ENCODE assay signal across 13 mouse cellular contexts in the genomic region with DNA sequence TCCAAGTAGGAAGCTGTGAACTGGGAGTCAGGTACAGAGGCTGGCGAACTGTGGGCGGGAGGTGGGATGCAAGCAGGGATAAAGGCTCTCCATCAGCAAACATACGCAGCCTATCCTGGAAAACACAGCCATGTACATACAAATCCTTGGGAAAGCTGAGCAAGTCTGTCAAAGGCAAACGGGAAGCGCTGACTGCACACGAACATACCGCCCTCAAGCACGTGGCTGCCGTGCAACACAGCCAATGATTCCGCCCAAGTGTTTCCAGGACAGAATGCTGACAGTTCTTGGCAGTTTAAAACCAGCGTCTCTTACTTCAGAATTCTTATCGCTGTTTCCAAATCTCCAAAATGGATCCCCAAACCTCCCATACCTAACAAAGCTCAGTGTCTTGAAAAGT.
DNase-seq lines count a peak whose midpoint lies in the region; ATAC-seq and TF ChIP-seq lines count a peak whose summit lies in the region.
"Had no signal": no experiment of that assay in that cellular context is flagged by ENCODE, and none has a peak within 500 bp of the region (broad histone marks: within the 10 kb centered on the region; RNA-seq: fewer than 3 reads in every experiment).

No protein-coding gene starts in this region.

- peak overlapping the region; percentile 21; the same call in 1 of the 2 replicates for H3K4me2 ChIP-seq in forebrain, embryonic 13.5 days
- no peak overlapping the region for H3K4me2 ChIP-seq in forebrain, embryonic 11.5 days (ENCODE audit: low read depth, low read length, severe bottlenecking)
- H3K4me2 ChIP-seq in hindbrain, postnatal 0 days (ENCODE audit: low read depth, low read length) = peak overlapping the region; percentile 36; the same call in 1 of the 2 replicates
- H3K4me2 ChIP-seq: embryonic facial prominence, embryonic 15.5 days; limb, embryonic 12.5 days had no signal

- H3K36me3 ChIP-seq in forebrain, embryonic 13.5 days (ENCODE audit: poor library complexity, severe bottlenecking) = peaks cover 13% of the 10 kb centered on the region; the same call in 1 of the 2 replicates
- H3K36me3 ChIP-seq in forebrain, embryonic 11.5 days (ENCODE audit: control insufficient read depth, insufficient read depth, low read length) = no peaks in the 10 kb centered on the region; the same call in 1 of the 2 replicates
- peaks cover 9% of the 10 kb centered on the region; the same call in 1 of the 2 replicates for H3K36me3 ChIP-seq in hindbrain, postnatal 0 days (ENCODE audit: insufficient read depth, low read length)
- H3K36me3 ChIP-seq: embryonic facial prominence, embryonic 15.5 days had no signal

- DNase-seq in forebrain, embryonic 11.5 days (ENCODE audit: low spot score) = no peak
- DNase-seq in lung, postnatal 14 days = peak; percentile 9
- DNase-seq in lung, postnatal 25 days (ENCODE audit: low spot score) = no peak
- no peak for DNase-seq in hindbrain, postnatal 0 days (ENCODE audit: low spot score)
- DNase-seq in gastrocnemius, postnatal 14 days = no peak
- DNase-seq in MN1 (ENCODE audit: low spot score) = no peak

- no peaks in the 10 kb centered on the region for H3K9me3 ChIP-seq in forebrain, embryonic 13.5 days (replicated peaks)
- H3K9me3 ChIP-seq in forebrain, embryonic 11.5 days (ENCODE audit: control insufficient read depth, low read length) = no peaks in the 10 kb centered on the region
- no peaks in the 10 kb centered on the region for H3K9me3 ChIP-seq in hindbrain, postnatal 0 days (ENCODE audit: low read length)
- H3K9me3 ChIP-seq: embryonic facial prominence, embryonic 15.5 days; heart, embryonic 10.5 days; limb, embryonic 12.5 days had no signal

- H3K4me3 ChIP-seq in forebrain, embryonic 13.5 days = no peak overlapping the region
- H3K4me3 ChIP-seq in forebrain, embryonic 11.5 days (ENCODE audit: low read depth, low read length) = no peak overlapping the region
- no peak overlapping the region for H3K4me3 ChIP-seq in hindbrain, postnatal 0 days (ENCODE audit: low read length)
- H3K4me3 ChIP-seq in olfactory bulb, adult 2 months (ENCODE audit: insufficient read depth, low read depth, low read length) = no peak overlapping the region
- H3K4me3 ChIP-seq: embryonic facial prominence, embryonic 15.5 days; heart, embryonic 10.5 days; limb, embryonic 12.5 days had no signal

- H3K9ac ChIP-seq in forebrain, embryonic 13.5 days = no peak overlapping the region
- H3K9ac ChIP-seq in forebrain, embryonic 11.5 days (ENCODE audit: low read length) = no peak overlapping the region
- H3K9ac ChIP-seq in hindbrain, postnatal 0 days (replicated peaks; ENCODE audit: low read length) = no peak overlapping the region
- H3K9ac ChIP-seq: embryonic facial prominence, embryonic 15.5 days; limb, embryonic 12.5 days; liver, postnatal 0 days had no signal

- intact Hi-C loops in gastrocnemius, postnatal 14 days (cut with DNase I; ENCODE audit: low total_unique reads) = loop anchor here (10.0 kb wide), 2 partner anchors 234 to 1394 kb away; no protein-coding TSS in a partner anchor

- TF ChIP-seq POLR2A in olfactory bulb, adult 2 months (IDR thresholded peaks at IDR 0.05; ENCODE audit: insufficient read depth, low read depth, low read length) = no peak

- TF ChIP-seq CTCF in hindbrain, postnatal 0 days (IDR thresholded peaks at IDR 0.05; ENCODE audit: low read depth) = no peak
- no peak for TF ChIP-seq CTCF in olfactory bulb, adult 2 months (IDR thresholded peaks at IDR 0.05; ENCODE audit: insufficient read depth, low read depth, low read length)

- H3K27me3 ChIP-seq in forebrain, embryonic 13.5 days = no peaks in the 10 kb centered on the region
- H3K27me3 ChIP-seq in forebrain, embryonic 11.5 days (ENCODE audit: control insufficient read depth, insufficient read depth, low read length) = no peaks in the 10 kb centered on the region
- no peaks in the 10 kb centered on the region for H3K27me3 ChIP-seq in hindbrain, postnatal 0 days (ENCODE audit: insufficient read depth, low read length)
- H3K27me3 ChIP-seq: embryonic facial prominence, embryonic 15.5 days; limb, embryonic 12.5 days had no signal

- peaks cover 22% of the 10 kb centered on the region for H3K4me1 ChIP-seq in forebrain, embryonic 13.5 days
- peaks cover 11% of the 10 kb centered on the region; the same call in 1 of the 2 replicates for H3K4me1 ChIP-seq in forebrain, embryonic 11.5 days (replicated peaks; ENCODE audit: control insufficient read depth, insufficient read depth, low read length)
- no peaks in the 10 kb centered on the region for H3K4me1 ChIP-seq in hindbrain, postnatal 0 days (ENCODE audit: insufficient read depth, low read length)
- H3K4me1 ChIP-seq in olfactory bulb, adult 2 months (ENCODE audit: control insufficient read depth, insufficient read depth, low read length) = peaks cover 27% of the 10 kb centered on the region
- H3K4me1 ChIP-seq: limb, embryonic 12.5 days had no signal

- H3K27ac ChIP-seq in forebrain, embryonic 13.5 days = 0 out of 2 replicates have a peak overlapping the region, but pooled peaks have one; percentile 14
- no peak overlapping the region for H3K27ac ChIP-seq in forebrain, embryonic 11.5 days (ENCODE audit: low read depth, low read length)
- H3K27ac ChIP-seq in hindbrain, postnatal 0 days = no peak overlapping the region
- peak overlapping the region; percentile 23; the same call in 1 of the 2 replicates for H3K27ac ChIP-seq in olfactory bulb, adult 2 months (ENCODE audit: insufficient read depth, low read depth, low read length)
- H3K27ac ChIP-seq: embryonic facial prominence, embryonic 15.5 days; gastrocnemius, adult 2 months; heart, embryonic 10.5 days; limb, embryonic 12.5 days had no signal

- WGBS in forebrain, embryonic 13.5 days = 77% methylated on average over 12 of the region's 12 CpGs
- WGBS in forebrain, embryonic 11.5 days = 86% methylated on average over 12 of the region's 12 CpGs
- WGBS in hindbrain, postnatal 0 days = 67% methylated on average over 12 of the region's 12 CpGs
- 35% methylated on average over 12 of the region's 12 CpGs for WGBS in olfactory bulb, adult 2 months

- no peak; the same call in 1 of the 2 replicates for ATAC-seq in forebrain, embryonic 13.5 days
- no peak for ATAC-seq in forebrain, embryonic 11.5 days (replicated peaks; ENCODE audit: low FRiP score)
- no peak for ATAC-seq in hindbrain, postnatal 0 days

Comparison
In these comparisons a context has a peak if more than half of its experiments do, and no peak if none do; other contexts are left out.
1. H3K27ac ChIP-seq: peak in forebrain, embryonic 13.5 days (single experiment) and olfactory bulb, adult 2 months (single experiment); none in forebrain, embryonic 11.5 days (single experiment) and hindbrain, postnatal 0 days (single experiment).